Mouse (Mus musculus): ENCODE data around the gene Ackr4.

DNA sequence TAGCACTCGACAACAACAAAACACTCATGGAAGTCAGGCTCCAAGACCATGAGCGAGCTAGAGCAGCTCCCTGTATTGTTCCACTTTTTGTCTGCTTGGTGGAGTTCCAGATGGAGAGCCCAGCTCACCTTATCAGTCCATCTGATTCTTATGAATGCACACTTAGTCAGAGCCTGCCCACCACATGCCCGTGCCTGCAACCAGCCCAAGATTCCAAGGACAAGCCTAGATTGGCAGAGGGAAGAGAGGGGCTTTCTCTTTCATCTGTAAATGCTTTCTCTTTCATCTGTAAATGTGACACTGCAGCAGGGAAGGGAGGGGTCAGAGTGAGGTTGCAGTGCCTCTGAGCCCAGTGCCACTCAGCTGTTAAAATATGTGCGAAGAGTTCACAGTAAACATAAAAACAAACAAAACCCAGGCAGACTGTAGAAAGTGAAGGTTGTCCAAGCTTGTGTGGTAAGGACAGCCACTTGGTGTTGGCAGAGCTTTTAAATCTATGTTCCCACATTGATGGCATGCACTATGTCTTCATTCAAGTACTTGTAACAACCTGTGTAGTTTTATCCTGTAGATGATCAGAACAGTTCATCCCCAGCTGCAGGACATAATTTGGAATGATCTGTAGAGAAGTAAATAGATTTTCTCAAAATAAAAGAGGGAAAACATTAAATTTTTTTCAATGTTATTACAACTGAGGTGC, 40.9 kb downstream of the Ackr4 start:
- TF ChIP-seq POLR2A (IDR thresholded peaks at IDR 0.05; ENCODE audit: insufficient read depth, low read length) (no peak), EP300 (IDR thresholded peaks at IDR 0.05; ENCODE audit: insufficient read depth, low read depth, low read length) (peak; percentile 61; the same call in 1 of the 2 replicates)
